Mouse (Mus musculus): ENCODE measurements around the gene Lgalsl.

The Lgalsl gene

DNA sequence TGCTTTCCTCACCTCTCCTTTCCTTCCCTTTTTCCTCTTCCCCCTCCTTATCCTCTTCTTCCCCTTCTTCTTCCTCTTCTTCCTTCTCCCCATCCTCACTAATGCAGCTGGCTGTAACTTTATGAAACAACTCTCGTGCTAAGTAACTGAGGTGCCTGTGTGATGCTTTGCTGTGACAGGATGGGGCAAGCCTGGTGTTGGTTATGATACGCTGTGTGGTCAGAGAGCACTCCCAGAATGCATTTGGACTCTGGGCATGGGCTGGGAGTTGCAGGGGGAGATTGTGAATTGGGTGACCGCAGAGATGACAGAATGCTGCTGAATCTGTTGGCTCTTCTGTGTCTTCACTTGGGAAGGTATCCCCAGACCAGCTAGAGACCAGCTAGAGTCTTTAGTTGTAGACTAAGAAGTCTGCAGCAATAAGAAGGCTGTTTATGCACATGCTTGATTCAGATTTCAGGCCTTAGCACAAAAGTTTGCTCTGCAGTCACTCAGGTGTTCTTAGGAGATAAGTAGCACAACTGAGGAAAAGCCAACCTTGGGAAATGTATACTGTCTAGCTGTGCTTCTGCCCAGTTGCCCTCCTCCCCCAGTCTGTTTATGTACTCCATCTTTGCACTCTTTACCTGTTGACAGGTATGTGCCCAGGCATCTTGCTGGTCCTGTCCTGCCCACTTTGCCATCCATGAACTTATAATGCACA is 51.8 kb downstream of the Lgalsl start:
- DNase-seq: no peak

DNA sequence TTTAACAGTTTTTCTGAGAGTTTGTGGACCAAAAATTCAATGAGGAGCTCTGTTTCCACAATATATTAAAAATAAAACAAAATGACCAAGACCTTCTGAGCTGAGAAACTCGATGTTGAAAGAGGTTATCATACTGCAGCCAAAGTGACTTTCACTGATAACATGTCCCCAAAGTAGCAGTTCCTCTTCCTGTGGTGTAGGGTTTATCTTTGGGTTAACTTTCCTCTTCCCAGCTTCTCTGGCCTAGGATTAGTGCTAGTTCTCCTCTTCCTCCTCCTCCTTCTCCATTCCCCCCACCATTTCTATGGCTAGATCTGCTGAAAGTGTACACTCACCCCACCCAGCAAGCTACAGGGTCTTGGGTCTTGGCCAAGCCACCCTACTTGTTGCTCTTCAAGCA is 52.6 kb downstream of the Lgalsl start:
- DNase-seq: no peak

DNA sequence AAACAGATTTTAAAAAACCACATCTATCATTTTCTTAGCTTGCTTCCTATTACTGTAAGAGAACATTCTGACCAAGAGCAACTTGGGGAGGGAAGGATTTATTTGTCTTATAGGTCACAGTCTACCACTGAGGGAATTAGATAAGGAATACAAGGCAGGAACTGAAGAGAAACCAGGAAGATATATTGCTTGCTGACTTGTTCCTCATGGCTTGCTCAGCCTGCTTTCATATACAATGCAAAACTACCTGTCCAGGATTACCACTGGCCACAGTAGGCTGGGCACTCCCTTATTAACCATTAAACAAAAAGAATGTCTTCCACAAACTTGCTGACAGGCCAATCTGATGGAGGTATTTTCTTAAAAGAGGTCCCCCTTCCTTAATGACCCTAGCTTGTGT is 54.2 kb downstream of the Lgalsl start:
- DNase-seq: no peak
